Mouse (Mus musculus): ENCODE measurements around the gene Casp7. TPM values are rescaled to one million over a fixed set of nuclear protein-coding genes. Genes with fewer than 3 reads are reported as not detected.
A peak's percentile ranks its signal among the peaks of the same experiment; 100 is the strongest.
"Not testable (repeated sequence)": the region's sequence is repeated elsewhere in the genome, so short reads cannot be mapped to it uniquely, and the experiment has no call there.

Casp7 gene
- total RNA-seq (2021): 1 to 10 TPM; 2.4 to 4.9 TPM
- long read RNA-seq, experiment 1, partial matches to known transcripts: 0 of 3 reads
- long read RNA-seq, experiment 1, other reads (novel, unspliced or antisense): 0 of 3 reads
- long read RNA-seq, experiment 2, partial matches to known transcripts: 0 of 6 reads
- long read RNA-seq, experiment 2, other reads (novel, unspliced or antisense): 1 of 6 reads

GRCm38 (mm10) chr19:56396669-56397621, at the start of gene Casp7:
TSS of gene Casp7 (plus strand) at chr19:56397129.
- intact Hi-C loops (cut with DNase I): no loop called here
- peak; percentile 85 for DNase-seq
- Histone ChIP-seq H3K4me3 (peak within 1 kb of the TSS; percentile 71), H3K27ac (peak within 1 kb of the TSS; percentile 94)
- no peak for TF ChIP-seq CTCF (IDR thresholded peaks at IDR 0.05)

DNA sequence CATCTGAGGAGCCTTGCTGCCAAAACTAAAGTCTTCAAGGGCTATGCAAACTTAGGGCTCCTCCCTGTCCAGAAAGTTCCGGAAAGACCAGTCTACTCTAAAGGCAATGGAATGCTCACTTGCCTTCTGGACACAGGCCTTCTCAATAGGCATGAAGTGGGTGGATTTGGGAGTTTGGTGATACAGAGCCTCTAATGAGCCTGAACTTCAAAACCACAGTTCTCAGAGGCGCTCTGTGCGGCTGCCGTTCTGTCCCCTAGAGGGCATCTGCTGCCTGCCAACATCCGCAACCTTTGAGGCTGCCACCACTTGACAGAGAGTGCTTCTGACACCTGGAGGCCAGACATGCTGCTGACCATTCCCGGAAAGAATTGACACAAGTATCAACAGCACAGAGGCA, 47.6 kb upstream of the Casp7 start:
- peak; percentile 45 for DNase-seq
- TF ChIP-seq CTCF (IDR thresholded peaks at IDR 0.05): peak; percentile 47
- H3K4me3 ChIP-seq: no peak overlapping the region
- intact Hi-C loops (cut with DNase I): no loop called here
- H3K27ac ChIP-seq: peak overlapping the region; percentile 41; the same call in 1 of the 2 replicates

DNA sequence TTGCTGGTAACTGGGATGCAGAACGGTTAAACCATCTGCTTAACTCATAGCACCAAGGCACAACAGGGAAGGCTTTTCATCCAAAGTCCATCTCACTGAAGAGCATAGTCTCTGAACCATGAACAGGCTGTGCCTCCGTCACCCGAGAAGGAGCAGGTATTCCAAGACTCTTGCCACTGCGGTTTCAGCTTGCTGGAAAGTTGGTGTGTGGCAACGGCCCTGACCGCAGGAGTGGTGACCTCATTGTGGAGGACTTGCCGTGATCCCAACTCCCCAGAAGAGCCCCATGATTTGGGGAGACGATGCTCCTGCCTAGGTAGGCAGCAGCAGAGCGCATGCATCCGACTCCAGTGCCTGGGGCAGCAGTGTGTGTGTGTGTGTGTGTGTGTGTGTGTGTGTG, 43.2 kb upstream of the Casp7 start:
- no peak overlapping the region for H3K4me3 ChIP-seq
- peak; percentile 40 for DNase-seq
- H3K27ac ChIP-seq: no peak overlapping the region
- intact Hi-C loops (cut with DNase I): no loop called here
- no peak for TF ChIP-seq CTCF (IDR thresholded peaks at IDR 0.05)

DNA sequence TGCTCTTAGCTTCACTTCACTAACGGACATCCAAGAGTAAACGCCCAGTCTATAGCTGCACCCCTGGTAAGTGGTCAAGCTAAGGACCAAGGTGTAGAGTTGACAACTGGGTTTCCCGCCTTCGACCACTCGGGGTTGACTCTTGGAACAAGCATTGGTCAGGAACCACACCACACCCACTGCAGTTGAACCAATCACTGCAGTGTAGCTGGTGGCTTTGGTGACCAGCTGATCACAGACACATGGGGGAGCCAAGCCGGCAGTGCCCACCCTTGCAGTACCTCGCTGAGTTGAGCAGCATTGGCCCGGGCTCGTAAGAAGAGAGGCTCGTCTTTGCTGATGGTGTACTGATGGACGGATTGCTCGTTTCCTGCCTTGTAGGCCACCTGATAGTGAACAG, 41.7 kb upstream of the Casp7 start:
- H3K27ac ChIP-seq: peak overlapping the region; percentile 13; the same call in 1 of the 2 replicates
- DNase-seq: peak; percentile 17
- TF ChIP-seq CTCF (IDR thresholded peaks at IDR 0.05): no peak
- intact Hi-C loops (cut with DNase I): no loop called here
- H3K4me3 ChIP-seq: no peak overlapping the region

DNA sequence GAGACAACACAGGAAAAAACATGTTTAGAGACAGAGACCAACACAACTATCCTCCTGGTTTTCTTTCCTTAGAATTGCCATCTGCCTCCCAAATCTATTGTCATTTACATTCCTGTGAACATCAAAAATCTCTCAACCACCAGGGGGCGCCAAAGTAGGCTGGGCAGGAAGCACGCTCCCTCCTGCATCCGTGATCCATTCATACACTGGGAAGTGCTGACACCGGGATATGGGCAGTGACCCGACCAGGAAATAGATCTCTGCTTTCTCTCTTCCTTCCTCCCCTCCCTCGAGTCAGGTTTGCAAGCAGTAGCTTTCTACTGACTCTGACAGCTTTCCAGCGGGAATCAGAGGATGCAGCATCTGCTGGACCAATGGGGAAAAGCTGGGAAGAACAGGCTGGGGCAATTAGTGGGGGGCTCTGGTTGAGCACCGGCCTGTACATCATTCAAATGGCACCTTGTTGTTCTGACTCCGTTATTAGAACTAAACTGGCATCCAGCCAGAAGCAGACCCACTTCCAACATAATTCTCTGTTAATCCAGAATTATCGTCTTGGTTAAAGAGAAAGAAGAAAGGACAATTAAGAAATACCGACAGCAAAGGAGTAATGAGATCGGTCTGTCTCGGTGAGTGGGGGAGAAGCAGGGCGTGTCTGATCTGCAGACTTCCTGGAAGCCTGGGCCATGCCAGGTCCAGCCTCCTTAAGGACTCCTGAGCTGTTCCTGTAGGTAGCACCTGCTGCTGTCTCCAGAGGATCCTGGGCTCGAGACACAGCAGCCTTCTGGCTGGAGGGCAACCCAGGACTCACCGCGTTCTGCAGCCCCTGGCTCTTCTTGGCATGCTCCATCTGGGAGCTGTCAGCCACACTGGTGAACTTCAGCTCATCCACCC, 40.2 kb upstream of the Casp7 start:
- TF ChIP-seq CTCF (IDR thresholded peaks at IDR 0.05): peak; percentile 87
- Histone ChIP-seq H3K4me3 (peak overlapping the region; percentile 51), H3K27ac (peak overlapping the region; percentile 44; the same call in 1 of the 2 replicates)
- DNase-seq: peak; percentile 84
- intact Hi-C loops (cut with DNase I): loop anchor here (2.0 kb wide), 1 partner anchor 30 kb away; no protein-coding TSS in a partner anchor

DNA sequence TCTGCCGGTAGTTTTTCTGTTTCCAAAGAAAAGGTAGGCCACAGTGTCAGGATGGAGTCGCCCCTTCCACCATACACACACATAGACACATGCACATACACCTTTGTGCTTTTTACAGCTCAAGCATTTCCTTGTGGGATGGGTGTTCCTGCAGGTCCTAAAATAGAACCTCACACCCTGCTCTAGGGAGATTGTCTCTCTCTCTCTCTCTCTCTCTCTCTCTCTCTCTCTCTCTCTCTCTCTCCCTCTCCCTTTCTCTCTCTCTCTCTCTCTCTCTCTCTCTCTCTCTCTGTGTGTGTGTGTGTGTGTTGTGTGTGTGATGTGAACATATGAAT, 39.6 kb upstream of the Casp7 start:
- peak overlapping the region; percentile 51; the same call in 1 of the 2 replicates for H3K4me3 ChIP-seq
- intact Hi-C loops (cut with DNase I): loop anchor here (2.0 kb wide), 1 partner anchor 29 kb away; no protein-coding TSS in a partner anchor
- DNase-seq: not testable (repeated sequence)
- H3K27ac ChIP-seq: peak overlapping the region; percentile 44; the same call in 1 of the 2 replicates

- Histone ChIP-seq H3K4me3 (no peak overlapping the region), H3K27ac (peak overlapping the region; percentile 58)
- peak; percentile 9 for DNase-seq
- intact Hi-C loops (cut with DNase I): no loop called here
- TF ChIP-seq CTCF (IDR thresholded peaks at IDR 0.05): no peak
Measured at GRCm38 (mm10) chr19:56358890-56359289, 38.0 kb upstream of the Casp7 start.

- TF ChIP-seq CTCF (IDR thresholded peaks at IDR 0.05): no peak
- no peak for DNase-seq
- H3K4me3 ChIP-seq: no peak overlapping the region
- intact Hi-C loops (cut with DNase I): no loop called here
- peak overlapping the region; percentile 24; the same call in 1 of the 2 replicates for H3K27ac ChIP-seq
Measured at GRCm38 (mm10) chr19:56363721-56364460, 33.0 kb upstream of the Casp7 start.

DNA sequence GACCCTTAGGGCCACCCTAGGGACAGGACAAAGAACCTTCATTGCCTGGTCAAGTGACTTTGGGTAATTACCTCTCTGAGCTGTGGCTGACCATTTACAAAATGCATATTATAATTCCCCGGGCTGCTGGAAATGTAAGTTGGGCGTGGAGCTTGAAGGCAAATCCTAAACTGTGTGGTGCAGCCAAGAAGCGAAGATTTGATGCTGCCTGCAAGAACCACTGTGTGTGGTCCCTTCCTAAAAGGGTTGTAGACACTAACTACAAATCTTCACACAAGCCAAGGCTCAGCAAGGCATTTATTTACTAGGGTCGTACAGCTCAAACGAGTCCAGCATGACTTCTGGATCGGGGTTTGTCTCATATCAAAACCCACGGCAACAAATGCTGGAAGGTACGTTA, 32.4 kb upstream of the Casp7 start:
- intact Hi-C loops (cut with DNase I): no loop called here
- peak overlapping the region; percentile 24; the same call in 1 of the 2 replicates for H3K27ac ChIP-seq
- TF ChIP-seq CTCF (IDR thresholded peaks at IDR 0.05): no peak
- no peak for DNase-seq
- no peak overlapping the region for H3K4me3 ChIP-seq

- Histone ChIP-seq H3K4me3 (no peak overlapping the region; the same call in 1 of the 2 replicates), H3K27ac (peak overlapping the region; percentile 32)
- TF ChIP-seq CTCF (IDR thresholded peaks at IDR 0.05): no peak
- intact Hi-C loops (cut with DNase I): loop anchor here (2.0 kb wide), 1 partner anchor 19 kb away; no protein-coding TSS in a partner anchor
- DNase-seq: no peak
Measured at GRCm38 (mm10) chr19:56366168-56366567, 30.8 kb upstream of the Casp7 start.

DNA sequence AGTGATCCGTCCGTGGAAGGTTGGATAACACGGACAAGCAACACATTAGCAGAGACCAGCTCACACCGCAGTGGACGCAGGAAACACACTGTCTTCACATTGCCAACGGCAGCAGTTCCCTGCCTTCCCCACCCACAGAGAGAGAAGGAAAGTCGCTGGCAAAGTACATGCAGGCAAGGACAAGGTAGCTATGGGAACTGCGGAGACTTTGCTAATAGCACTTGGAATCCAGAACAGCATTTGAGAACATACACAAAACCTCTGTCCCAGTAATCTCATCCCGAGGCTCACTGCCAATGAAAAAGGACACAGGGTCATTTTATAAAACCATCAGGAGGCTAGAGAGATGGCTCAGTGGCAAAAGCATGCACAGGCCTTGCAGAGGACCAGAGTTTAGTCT, 30.3 kb upstream of the Casp7 start:
- no peak for TF ChIP-seq CTCF (IDR thresholded peaks at IDR 0.05)
- DNase-seq: no peak

More for the DNA sequence above, 30.3 kb upstream of the Casp7 start:
- Histone ChIP-seq H3K27ac (peak overlapping the region; percentile 32), H3K4me3 (no peak overlapping the region; the same call in 1 of the 2 replicates)
- intact Hi-C loops (cut with DNase I): loop anchor here (2.0 kb wide), 1 partner anchor 20 kb away; no protein-coding TSS in a partner anchor

Data from gastrocnemius, adult 2 months (tissue).